Mouse (Mus musculus) liver, embryonic 11.5 days (tissue): ENCODE results near the gene D5Ertd579e. TPM values are rescaled to one million over a fixed set of nuclear protein-coding genes. Genes with fewer than 3 reads are reported as not detected.

Experiments used
- ATAC-seq: fragments of 200-750 bp; cut with Nextera tagmentation; replicated peaks from 2 replicates; pipeline ENCODE4 v1.8.0; 2017; ENCODE audit warnings: moderate number of reproducible peaks, mild to moderate bottlenecking, moderate TSS enrichment, moderate library complexity; ENCODE audit not compliant: low FRiP score
- DNase-seq: peaks from one replicate; pipeline ENCODE4 v3.0.0-alpha.2; 2017; ENCODE audit warnings: low spot score
- H3K27ac ChIP-seq: fragments of 300-500 bp; sonication (generic); 2 replicates; pipeline ENCODE4 v1.5.1; 2014; ENCODE audit warnings: mild to moderate bottlenecking, low read depth, low read length, control low read depth
- H3K27me3 ChIP-seq: fragments of 300-500 bp; sonication (generic); replicated peaks from 2 replicates; pipeline ENCODE4 v1.6.1; 2014; ENCODE audit warnings: low read length, mixed read lengths; ENCODE audit not compliant: control insufficient read depth, insufficient read depth
- H3K36me3 ChIP-seq: fragments of 300-500 bp; sonication (generic); 2 replicates; pipeline ENCODE4 v1.6.1; 2014; ENCODE audit warnings: mild to moderate bottlenecking, low read length, moderate library complexity, mixed read lengths; ENCODE audit not compliant: control insufficient read depth, insufficient read depth
- H3K4me1 ChIP-seq: fragments of 300-500 bp; sonication (generic); replicated peaks from 2 replicates; pipeline ENCODE4 v1.6.1; 2014; ENCODE audit warnings: low read length, mixed read lengths; ENCODE audit not compliant: control insufficient read depth, insufficient read depth
- H3K4me2 ChIP-seq: fragments of 300-500 bp; sonication (generic); 2 replicates; pipeline ENCODE4 v1.6.1; 2014; ENCODE audit warnings: mild to moderate bottlenecking, control low read depth, moderate library complexity
- H3K4me3 ChIP-seq: fragments of 300-500 bp; sonication (generic); 2 replicates; pipeline ENCODE4 v1.5.1; 2014; ENCODE audit warnings: low read depth, low read length, control low read depth
- H3K9ac ChIP-seq: fragments of 300-500 bp; sonication (generic); 2 replicates; pipeline ENCODE4 v1.6.1; 2014; ENCODE audit warnings: low read depth, low read length, control low read depth
- H3K9me3 ChIP-seq: fragments of 300-500 bp; sonication (generic); 2 replicates; pipeline ENCODE4 v1.6.1; 2016; ENCODE audit warnings: low read length, inconsistent platforms, mixed read lengths; ENCODE audit not compliant: control insufficient read depth
- WGBS: fragments of 180-500 bp; shearing (Covaris S2); extraction: QIAGEN DNeasy Blood & Tissue Kit; methylation state at CpG from one replicate; pipeline ENCODE4 v1.1.7; 2014; 5-methylcytosine and 5-hydroxymethylcytosine counted together
- polyA plus RNA-seq: library from polyadenylated mRNA; unstranded; fragments of >200 nt; fragmentation: Nextera tagmentation; extraction: Ambion mirVana; gene quantifications from 2 replicates; pipeline ENCODE4 v1.2.1, GENCODE M21; 2014

The D5Ertd579e gene
- polyA plus RNA-seq, 1 experiment from 2014 or later = 19.3 TPM

- no peak for ATAC-seq
- DNase-seq = no peak
- H3K4me1 ChIP-seq = peaks cover 41% of the 10 kb centered on the region
- no peak overlapping the region for H3K9ac ChIP-seq
- H3K9me3 ChIP-seq = no peaks in the 10 kb centered on the region
- no peak overlapping the region for H3K4me3 ChIP-seq
- no peak overlapping the region for H3K27ac ChIP-seq
- H3K36me3 ChIP-seq = no peaks in the 10 kb centered on the region
- H3K27me3 ChIP-seq = no peaks in the 10 kb centered on the region
- WGBS = 87% methylated on average over 4 of the region's 4 CpGs
- no peak overlapping the region for H3K4me2 ChIP-seq
These were observed 135.3 kb downstream of the D5Ertd579e start for GRCm38 (mm10) chr5:36560490-36560889.

- Histone ChIP-seq H3K27ac (no peak overlapping the region), H3K9ac (no peak overlapping the region), H3K4me2 (no peak overlapping the region), H3K27me3 (no peaks in the 10 kb centered on the region), H3K4me1 (peaks cover 36% of the 10 kb centered on the region), H3K36me3 (no peaks in the 10 kb centered on the region), H3K9me3 (no peaks in the 10 kb centered on the region), H3K4me3 (no peak overlapping the region)
- 77% methylated on average over 6 of the region's 6 CpGs for WGBS
- DNase-seq = no peak
- ATAC-seq = no peak
These were observed 136.2 kb downstream of the D5Ertd579e start for GRCm38 (mm10) chr5:36559510-36560235.

GRCm38 (mm10) chr5:36559106-36559505 is 136.7 kb downstream of the D5Ertd579e start:
- no peaks in the 10 kb centered on the region for H3K27me3 ChIP-seq
- no peak overlapping the region for H3K4me3 ChIP-seq
- peaks cover 33% of the 10 kb centered on the region for H3K4me1 ChIP-seq
- ATAC-seq = no peak
- H3K4me2 ChIP-seq = no peak overlapping the region
- H3K9ac ChIP-seq = no peak overlapping the region
- 90% methylated on average over 5 of the region's 5 CpGs for WGBS
- no peaks in the 10 kb centered on the region for H3K9me3 ChIP-seq
- no peak for DNase-seq
- no peaks in the 10 kb centered on the region for H3K36me3 ChIP-seq
- no peak overlapping the region for H3K27ac ChIP-seq

GRCm38 (mm10) chr5:36558526-36558925 is 137.3 kb downstream of the D5Ertd579e start:
- no peak for DNase-seq
- Histone ChIP-seq H3K27ac (no peak overlapping the region), H3K4me3 (no peak overlapping the region), H3K9me3 (no peaks in the 10 kb centered on the region), H3K36me3 (no peaks in the 10 kb centered on the region), H3K4me2 (no peak overlapping the region), H3K4me1 (peaks cover 31% of the 10 kb centered on the region), H3K9ac (no peak overlapping the region), H3K27me3 (no peaks in the 10 kb centered on the region)
- WGBS = 76% methylated on average over 2 of the region's 2 CpGs
- no peak for ATAC-seq

GRCm38 (mm10) chr5:36557584-36558308 is 138.1 kb downstream of the D5Ertd579e start:
- Histone ChIP-seq H3K36me3 (no peaks in the 10 kb centered on the region), H3K9ac (peak overlapping the region; percentile 13; the same call in 1 of the 2 replicates), H3K9me3 (no peaks in the 10 kb centered on the region), H3K4me3 (no peak overlapping the region), H3K4me2 (peak overlapping the region; percentile 10; the same call in 1 of the 2 replicates), H3K27me3 (no peaks in the 10 kb centered on the region), H3K27ac (peak overlapping the region; percentile 58), H3K4me1 (peaks cover 24% of the 10 kb centered on the region)
- 0 out of 2 replicates have a peak, but pooled peaks have one; percentile 38 for ATAC-seq
- WGBS = 53% methylated on average over 7 of the region's 7 CpGs
- no peak for DNase-seq

GRCm38 (mm10) chr5:36556906-36557305 is 138.9 kb downstream of the D5Ertd579e start:
- ATAC-seq = no peak

GRCm38 (mm10) chr5:36556289-36556688 is 139.5 kb downstream of the D5Ertd579e start:
- no peaks in the 10 kb centered on the region for H3K9me3 ChIP-seq
- H3K9ac ChIP-seq = no peak overlapping the region
- H3K4me3 ChIP-seq = no peak overlapping the region
- ATAC-seq (no peak), DNase-seq (no peak)
- H3K27ac ChIP-seq = no peak overlapping the region
- H3K36me3 ChIP-seq = no peaks in the 10 kb centered on the region
- 80% methylated on average over 4 of the region's 4 CpGs for WGBS
- peaks cover 10% of the 10 kb centered on the region for H3K4me1 ChIP-seq
- no peak overlapping the region for H3K4me2 ChIP-seq
- no peaks in the 10 kb centered on the region for H3K27me3 ChIP-seq

More at GRCm38 (mm10) chr5:36556906-36557305, 138.9 kb downstream of the D5Ertd579e start:
- no peak overlapping the region for H3K4me2 ChIP-seq
- 87% methylated on average over 3 of the region's 3 CpGs for WGBS
- no peaks in the 10 kb centered on the region for H3K9me3 ChIP-seq
- H3K4me3 ChIP-seq = no peak overlapping the region
- H3K27me3 ChIP-seq = no peaks in the 10 kb centered on the region
- no peak overlapping the region for H3K27ac ChIP-seq
- no peaks in the 10 kb centered on the region for H3K36me3 ChIP-seq
- DNase-seq = no peak
- H3K4me1 ChIP-seq = peaks cover 16% of the 10 kb centered on the region
- H3K9ac ChIP-seq = no peak overlapping the region

GRCm38 (mm10) chr5:36554496-36554895 is 141.3 kb downstream of the D5Ertd579e start:
- no peak for ATAC-seq
- no peak overlapping the region for H3K27ac ChIP-seq
- H3K27me3 ChIP-seq = no peaks in the 10 kb centered on the region
- H3K9me3 ChIP-seq = no peaks in the 10 kb centered on the region
- H3K4me2 ChIP-seq = no peak overlapping the region
- no peak for DNase-seq
- no peak overlapping the region for H3K9ac ChIP-seq
- H3K36me3 ChIP-seq = no peaks in the 10 kb centered on the region
- peaks cover 8% of the 10 kb centered on the region for H3K4me1 ChIP-seq
- H3K4me3 ChIP-seq = no peak overlapping the region
- WGBS = 72% methylated on average over 5 of the region's 5 CpGs
